8 mouse cellular contexts compared by ENCODE assay signal in the genomic region with DNA sequence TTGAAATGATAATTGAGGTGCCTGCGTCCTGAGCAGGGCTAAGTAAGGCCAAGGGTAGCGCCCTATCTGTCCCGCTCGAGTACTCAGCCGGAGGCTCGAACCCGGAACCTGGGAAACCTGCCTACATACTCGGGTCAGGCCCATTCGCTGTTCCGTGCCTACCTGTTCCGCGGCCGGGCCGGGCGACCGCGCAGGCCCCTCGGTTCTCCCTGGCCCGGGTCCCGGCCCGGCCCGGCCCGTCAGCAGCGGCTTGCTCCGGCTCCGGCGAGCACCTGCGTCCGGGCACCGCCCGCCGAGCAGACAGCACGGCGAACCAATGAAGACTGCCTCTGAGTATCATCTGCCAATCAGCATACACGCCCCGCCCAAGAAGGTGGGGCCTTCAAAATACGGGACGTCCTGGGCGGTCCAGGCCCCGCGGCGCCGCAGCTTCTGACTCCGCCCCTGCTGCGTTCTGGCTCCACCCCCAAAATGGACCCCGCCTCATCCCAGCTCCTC. TPM values are rescaled to one million over a fixed set of nuclear protein-coding genes. Genes with fewer than 3 reads are reported as not detected.
A peak's percentile ranks its signal among the peaks of the same experiment; 100 is the strongest.
DNase-seq lines count a peak whose midpoint lies in the region; ATAC-seq and TF ChIP-seq lines count a peak whose summit lies in the region.

A gene (minus strand): TSS at position 287 of the 498 bp plus-strand sequence.

- peak; percentile 100 for ATAC-seq in embryonic facial prominence, embryonic 15.5 days (ENCODE audit: insufficient number of reproducible peaks, low FRiP score, low TSS enrichment, low read depth)
- ATAC-seq in limb, embryonic 14.5 days (ENCODE audit: low FRiP score, low read depth) = peak; percentile 100
- peak; percentile 99 for ATAC-seq in midbrain, postnatal 0 days (ENCODE audit: low FRiP score)

- H3K4me2 ChIP-seq in embryonic facial prominence, embryonic 15.5 days (replicated peaks) = peak within 1 kb of the TSS; percentile 75
- H3K4me2 ChIP-seq in limb, embryonic 14.5 days (replicated peaks; ENCODE audit: low read depth, low read length, severe bottlenecking) = peak within 1 kb of the TSS; percentile 79
- peak within 1 kb of the TSS; percentile 82 for H3K4me2 ChIP-seq in midbrain, postnatal 0 days (ENCODE audit: low read depth, low read length, poor library complexity, severe bottlenecking)

- H3K4me3 ChIP-seq in bone marrow, adult 2 months (replicated peaks; ENCODE audit: control insufficient read depth, low read depth, low read length) = peak within 1 kb of the TSS; percentile 84
- H3K4me3 ChIP-seq in embryonic facial prominence, embryonic 15.5 days (replicated peaks) = peak within 1 kb of the TSS; percentile 85
- peak within 1 kb of the TSS; percentile 86 for H3K4me3 ChIP-seq in limb, embryonic 14.5 days (replicated peaks; ENCODE audit: low read length)
- H3K4me3 ChIP-seq in midbrain, postnatal 0 days (ENCODE audit: low read depth, low read length) = peak within 1 kb of the TSS; percentile 85

- WGBS in bone marrow, adult 2 months = under 1% methylated on average over 46 of the region's 46 CpGs
- WGBS in embryonic facial prominence, embryonic 15.5 days = under 1% methylated on average over 46 of the region's 46 CpGs
- WGBS in limb, embryonic 14.5 days = 0% methylated on average over 26 of the region's 46 CpGs
- under 1% methylated on average over 44 of the region's 46 CpGs for WGBS in midbrain, postnatal 0 days

- no peak for TF ChIP-seq CTCF in bone marrow, adult 2 months (IDR thresholded peaks at IDR 0.05; ENCODE audit: control insufficient read depth, insufficient read depth, low read length)
- TF ChIP-seq CTCF in midbrain, postnatal 0 days (IDR thresholded peaks at IDR 0.05) = no peak

- H3K4me1 ChIP-seq in bone marrow, adult 2 months (ENCODE audit: control insufficient read depth, insufficient read depth, low read length) = no peaks in the 10 kb centered on the region
- no peaks in the 10 kb centered on the region for H3K4me1 ChIP-seq in embryonic facial prominence, embryonic 15.5 days
- peaks cover 5% of the 10 kb centered on the region; the same call in 1 of the 2 replicates for H3K4me1 ChIP-seq in limb, embryonic 14.5 days (ENCODE audit: control insufficient read depth, insufficient read depth, low read length)
- no peaks in the 10 kb centered on the region for H3K4me1 ChIP-seq in midbrain, postnatal 0 days (ENCODE audit: insufficient read depth, low read length)

- peak within 1 kb of the TSS; percentile 57 for H3K9ac ChIP-seq in embryonic facial prominence, embryonic 15.5 days
- H3K9ac ChIP-seq in limb, embryonic 14.5 days (ENCODE audit: low read depth, low read length, severe bottlenecking) = peak within 1 kb of the TSS; percentile 77
- peak within 1 kb of the TSS; percentile 84 for H3K9ac ChIP-seq in midbrain, postnatal 0 days (replicated peaks; ENCODE audit: low read length, poor library complexity, severe bottlenecking)

- H3K27ac ChIP-seq in bone marrow, adult 2 months (ENCODE audit: control insufficient read depth, insufficient read depth, low read depth, low read length, poor library complexity) = peak within 1 kb of the TSS; percentile 39
- H3K27ac ChIP-seq in embryonic facial prominence, embryonic 15.5 days (replicated peaks) = no peak within 1 kb of the TSS
- no peak within 1 kb of the TSS for H3K27ac ChIP-seq in limb, embryonic 14.5 days (replicated peaks; ENCODE audit: low read depth, low read length)
- H3K27ac ChIP-seq in midbrain, postnatal 0 days (ENCODE audit: low read depth, low read length) = peak within 1 kb of the TSS; percentile 9; the same call in 1 of the 2 replicates

- TF ChIP-seq POLR2A in bone marrow, adult 2 months (IDR thresholded peaks at IDR 0.05; ENCODE audit: borderline replicate concordance, control insufficient read depth, low read depth, low read length) = peak; percentile 78; the same call in 1 of the 2 replicates
- 0 out of 2 replicates have a peak, but pooled peaks have one; percentile 34 for TF ChIP-seq POLR2A in limb, embryonic 14.5 days (IDR thresholded peaks at IDR 0.05; ENCODE audit: borderline replicate concordance, extremely low read depth, insufficient read depth, insufficient read length)

- no peaks in the 10 kb centered on the region for H3K27me3 ChIP-seq in embryonic facial prominence, embryonic 15.5 days
- H3K27me3 ChIP-seq in limb, embryonic 14.5 days (ENCODE audit: control insufficient read depth, insufficient read depth, low read length) = no peaks in the 10 kb centered on the region
- no peaks in the 10 kb centered on the region for H3K27me3 ChIP-seq in midbrain, postnatal 0 days (ENCODE audit: insufficient read depth, low read length)

- H3K9me3 ChIP-seq in embryonic facial prominence, embryonic 15.5 days (replicated peaks) = no peaks in the 10 kb centered on the region
- no peaks in the 10 kb centered on the region for H3K9me3 ChIP-seq in limb, embryonic 14.5 days (ENCODE audit: control insufficient read depth, low read length)
- no peaks in the 10 kb centered on the region for H3K9me3 ChIP-seq in midbrain, postnatal 0 days (ENCODE audit: low read length)

- DNase-seq in 416B (ENCODE audit: low read depth) = peak; percentile 97
- peak; percentile 98 for DNase-seq in heart, adult 8-10 months (ENCODE audit: low spot score)
- DNase-seq in kidney, adult 9 months = peak; percentile 99
- DNase-seq in limb, embryonic 14.5 days (ENCODE audit: low spot score) = peak; percentile 96
- DNase-seq in midbrain, postnatal 0 days (ENCODE audit: low spot score) = peak; percentile 97
- DNase-seq in spleen, postnatal 14 days (ENCODE audit: low spot score in 2 of 2) = peak; percentile 98 to 99

- no peaks in the 10 kb centered on the region for H3K36me3 ChIP-seq in embryonic facial prominence, embryonic 15.5 days
- no peaks in the 10 kb centered on the region for H3K36me3 ChIP-seq in limb, embryonic 14.5 days (ENCODE audit: control insufficient read depth, insufficient read depth, low read length)
- 0 out of 2 replicates have a peak, but pooled peaks cover 2% of the 10 kb centered on the region for H3K36me3 ChIP-seq in midbrain, postnatal 0 days (ENCODE audit: insufficient read depth, low read length)

RNA-seq across cellular contexts. Expression of the gene that starts here (rescaled TPM):
- 227 and 290 TPM in 2 replicates for polyA plus RNA-seq in bone marrow, adult 2 months (2011; ENCODE audit: insufficient read depth, insufficient read length, low replicate concordance, missing spikeins)
- 58.6 and 60.6 TPM in 2 replicates for polyA plus RNA-seq in embryonic facial prominence, embryonic 15.5 days (2015; fragmentation: Nextera tagmentation; extraction: Ambion mirVana)
- 100 to 1,000 TPM; 126 to 160 (median 136) TPM for total RNA-seq in heart, adult 8-10 months (2022)
- 42.7 and 56.3 TPM in 2 replicates for polyA plus RNA-seq in limb, embryonic 14.5 days (2012; rRNA removed)
- polyA plus RNA-seq in limb, embryonic 14.5 days (2014; fragmentation: Nextera tagmentation; extraction: Ambion mirVana) = 56.2 and 58.1 TPM in 2 replicates
- total RNA-seq in midbrain, postnatal 0 days (2014; rRNA removed) = 90.1 and 100 TPM in 2 replicates
- polyA plus RNA-seq in midbrain, postnatal 0 days (2015; fragmentation: Nextera tagmentation; extraction: Ambion mirVana) = 65.2 and 65.9 TPM in 2 replicates

Comparison
In these comparisons a context has a peak if more than half of its experiments do, and no peak if none do; other contexts are left out.
1. H3K27ac ChIP-seq: peak in bone marrow, adult 2 months (single experiment) and midbrain, postnatal 0 days (single experiment); none in embryonic facial prominence, embryonic 15.5 days (single experiment) and limb, embryonic 14.5 days (single experiment).
2. Peak in every context shown above with its lines, with median percentiles within 50 percentile points of each other: DNase-seq, H3K4me3 ChIP-seq, ATAC-seq, H3K4me2 ChIP-seq and H3K9ac ChIP-seq.